Mouse (Mus musculus): ENCODE data around the gene Crtc3.
A peak's percentile ranks its signal among the peaks of the same experiment; 100 is the strongest.

Crtc3 gene

DNA sequence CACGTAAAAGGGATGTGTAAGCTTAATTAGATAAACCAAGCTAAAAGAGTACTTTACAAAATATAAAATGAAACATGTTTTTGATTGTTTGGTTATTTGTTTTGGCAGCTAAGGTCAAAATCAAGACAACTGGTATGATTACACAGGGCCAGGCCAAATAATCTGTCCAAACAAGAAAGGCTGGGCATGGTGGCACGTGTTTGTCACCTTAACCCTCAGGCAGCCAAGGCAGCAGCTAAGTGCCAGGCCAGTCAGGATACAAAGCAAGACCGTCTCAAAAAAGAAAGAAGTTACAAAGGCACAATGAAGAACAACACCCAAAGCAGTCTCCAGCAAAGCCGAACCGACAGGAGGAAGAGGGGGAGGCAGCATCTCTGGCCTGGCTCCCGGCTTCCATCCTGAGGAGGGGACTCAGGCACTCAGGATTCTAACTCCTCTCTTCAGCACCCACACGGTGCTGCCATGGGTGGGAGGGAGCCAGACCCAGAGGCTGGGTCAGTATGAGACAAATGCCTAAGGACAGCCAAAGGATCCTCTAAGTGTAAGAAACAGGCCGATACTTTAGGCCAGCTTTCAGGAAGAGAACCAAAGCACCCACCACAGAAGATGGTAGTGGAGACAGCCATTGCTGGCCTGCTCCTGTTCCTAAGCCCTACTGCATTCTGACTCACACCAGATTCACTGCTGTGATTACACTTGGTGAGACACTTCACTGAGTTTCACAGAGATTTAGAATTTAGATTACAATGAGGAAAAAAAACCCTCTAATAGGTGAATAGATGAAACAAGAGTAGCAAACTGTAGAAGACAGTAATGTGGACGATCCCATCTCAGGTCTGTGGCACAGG lies 51.5 kb downstream of the Crtc3 start:
- no peak for DNase-seq

DNA sequence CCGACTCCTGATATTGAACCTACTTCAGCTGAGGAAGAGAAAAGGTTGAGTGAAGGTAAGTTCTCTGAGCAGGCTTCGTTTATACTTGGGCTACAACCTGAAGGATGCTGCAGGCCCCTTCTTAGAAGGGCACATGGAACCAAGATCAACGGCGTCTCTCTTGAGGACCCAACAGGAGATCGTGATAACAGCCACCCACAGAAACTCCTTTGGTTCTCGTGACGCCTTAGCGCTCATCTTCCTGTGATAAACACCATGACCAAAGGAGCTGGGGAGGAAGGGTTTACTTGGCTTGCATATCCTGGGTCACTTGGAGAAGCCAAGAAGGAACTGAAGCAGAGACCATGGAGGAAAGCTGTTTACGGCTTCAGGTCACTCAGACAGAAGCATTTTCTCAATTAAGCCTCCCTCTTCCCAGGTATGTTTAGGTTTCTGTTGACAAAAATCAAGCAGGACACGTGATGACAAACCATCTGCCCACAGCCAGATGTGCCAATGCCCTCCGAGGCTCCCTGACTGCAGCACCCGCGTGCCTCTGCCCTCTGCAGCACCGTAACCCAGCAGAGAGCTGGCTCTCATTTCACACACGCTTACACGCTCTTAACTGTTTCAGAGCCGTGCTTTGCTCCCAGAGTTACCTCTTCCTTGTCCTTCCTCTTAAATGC lies 52.3 kb downstream of the Crtc3 start:
- no peak for DNase-seq

DNA sequence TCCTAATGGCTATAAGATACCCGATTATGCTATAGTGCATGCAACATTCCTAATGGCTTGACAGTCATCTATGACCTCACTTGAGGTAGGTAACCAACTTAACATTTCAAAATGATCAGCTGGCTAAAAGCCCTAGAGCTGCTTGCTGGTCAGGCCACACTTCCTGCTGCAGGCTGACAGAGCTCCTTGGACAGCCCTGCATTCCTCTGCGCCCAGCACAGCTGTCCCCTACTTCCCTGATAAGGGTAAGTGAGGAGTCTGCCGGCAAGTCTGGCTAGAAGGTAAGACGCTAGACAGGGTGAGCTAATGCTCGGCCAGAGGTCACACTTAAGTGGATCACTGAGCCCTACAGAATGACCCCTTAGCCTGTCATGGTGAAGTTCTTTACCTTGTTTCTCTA lies 52.8 kb downstream of the Crtc3 start:
- DNase-seq = no peak

DNA sequence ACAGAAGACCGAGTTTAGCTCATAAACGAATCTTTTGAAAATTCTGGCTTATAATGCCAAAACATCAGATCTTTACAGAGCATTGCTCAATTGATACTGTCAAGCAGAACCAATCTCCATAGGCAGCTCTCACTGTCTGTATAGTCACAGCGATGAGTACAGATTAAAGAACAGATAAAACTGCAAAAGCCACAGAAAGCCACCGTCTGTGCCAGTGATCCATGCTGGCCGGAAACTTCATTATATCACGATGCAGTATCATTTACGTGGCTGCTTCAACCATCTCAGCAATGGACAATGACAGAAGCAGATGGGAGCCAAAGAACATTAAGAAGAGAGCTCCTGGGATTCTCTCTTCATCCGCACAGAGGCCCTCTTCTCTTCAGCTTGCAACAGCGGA lies 53.9 kb downstream of the Crtc3 start:
- DNase-seq = no peak

DNA sequence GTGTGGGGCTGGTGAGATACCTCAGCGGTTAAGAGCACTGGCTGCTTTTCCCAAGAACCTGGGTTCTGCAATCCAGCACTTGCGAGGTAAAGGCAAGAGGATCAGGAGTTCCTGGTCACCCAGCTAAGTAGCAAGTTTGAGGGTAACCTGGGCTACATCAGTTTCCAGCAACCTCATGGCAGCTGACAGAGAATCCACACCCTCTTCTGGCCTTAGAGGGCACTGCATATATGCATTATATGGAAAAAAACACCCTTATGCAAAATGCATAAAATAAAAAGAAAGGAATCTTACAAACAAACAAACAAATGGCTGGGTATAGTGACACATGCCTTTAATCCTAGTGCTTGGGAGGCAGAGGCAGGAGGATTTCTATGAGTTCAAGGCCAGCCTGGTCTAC lies 55.0 kb downstream of the Crtc3 start:
- DNase-seq = no peak

DNA sequence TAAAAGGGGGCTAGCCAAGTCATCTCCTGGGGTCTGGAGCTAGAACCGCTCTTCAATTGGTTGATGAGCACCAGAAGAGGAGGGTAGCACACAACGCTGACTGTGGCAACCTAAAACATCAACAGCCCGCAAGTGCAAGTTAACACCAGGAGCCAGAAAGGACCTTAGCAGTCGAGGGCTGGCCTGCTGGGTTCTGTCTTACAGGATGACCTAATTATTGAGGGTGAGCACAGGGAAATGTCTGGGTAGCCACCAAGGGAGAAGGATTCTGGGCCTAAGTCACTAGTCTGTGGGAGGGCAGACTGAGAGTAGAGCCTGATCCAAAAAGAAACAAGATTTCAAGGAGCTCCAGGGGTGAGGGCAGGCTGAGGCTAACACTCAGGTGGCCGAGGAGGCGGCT lies 56.7 kb downstream of the Crtc3 start:
- no peak for DNase-seq

DNA sequence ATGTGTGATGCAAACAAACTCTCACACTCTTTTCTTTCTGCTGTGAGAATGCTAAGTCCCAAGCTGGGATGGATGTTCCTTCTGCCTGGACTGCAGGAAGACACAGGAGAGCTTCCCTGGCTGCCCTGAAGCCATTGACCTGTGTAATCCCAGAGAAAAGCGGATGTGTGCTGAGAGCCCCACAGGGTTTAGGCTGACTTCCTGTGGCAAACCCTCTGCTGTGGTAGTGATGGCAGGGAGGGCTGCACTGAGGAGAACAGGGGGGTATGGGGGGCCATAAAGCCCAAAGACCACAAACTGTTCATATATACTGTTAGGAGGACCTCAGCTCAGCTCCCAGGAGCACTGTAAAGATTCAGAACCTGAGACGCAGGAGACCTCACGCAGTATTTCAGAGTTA lies 57.3 kb downstream of the Crtc3 start:
- no peak for DNase-seq

DNA sequence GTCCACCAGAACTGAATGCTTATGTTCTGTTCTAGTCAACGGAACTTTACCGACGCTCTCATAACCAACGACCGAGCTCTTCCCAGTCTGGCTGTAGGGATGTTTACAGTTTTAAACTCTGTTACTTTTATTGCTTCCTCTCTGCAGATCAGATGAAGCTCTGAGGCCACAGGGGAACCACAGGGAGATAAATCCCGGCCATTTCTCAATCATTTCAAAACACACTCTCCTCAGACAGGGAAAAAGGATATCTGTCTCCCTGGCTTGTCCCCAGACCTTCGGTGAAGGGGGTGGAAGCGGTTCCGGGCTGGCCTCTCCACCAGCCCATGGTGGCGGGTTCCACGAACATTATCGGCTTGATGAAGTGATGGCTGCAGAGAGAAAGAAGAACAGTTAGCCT lies 59.3 kb downstream of the Crtc3 start:
- DNase-seq = no peak

DNA sequence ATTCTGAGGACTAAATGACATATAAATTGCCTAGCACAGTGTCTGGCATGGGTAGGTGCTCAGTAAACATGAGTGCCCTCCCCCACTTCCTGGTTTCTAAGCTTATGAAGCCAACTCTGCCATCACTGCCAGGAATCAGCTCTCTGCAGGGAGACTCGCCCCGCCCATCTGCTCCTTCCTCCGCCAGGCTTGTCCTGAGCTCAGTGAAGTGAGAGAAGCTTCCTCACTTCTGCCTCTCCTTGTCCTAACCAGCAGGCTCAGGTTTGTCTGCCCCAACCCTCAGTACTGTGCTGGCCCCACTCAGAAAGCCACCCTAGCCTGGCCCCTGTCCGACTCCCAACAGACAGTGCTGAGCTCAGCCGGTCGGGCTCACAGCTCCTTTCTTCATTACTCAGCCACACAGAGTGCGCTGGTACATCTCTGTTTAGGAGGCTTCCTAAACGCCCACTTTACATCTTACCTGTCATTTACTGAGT lies 59.9 kb downstream of the Crtc3 start:
- DNase-seq = peak; percentile 70 to 76

DNA sequence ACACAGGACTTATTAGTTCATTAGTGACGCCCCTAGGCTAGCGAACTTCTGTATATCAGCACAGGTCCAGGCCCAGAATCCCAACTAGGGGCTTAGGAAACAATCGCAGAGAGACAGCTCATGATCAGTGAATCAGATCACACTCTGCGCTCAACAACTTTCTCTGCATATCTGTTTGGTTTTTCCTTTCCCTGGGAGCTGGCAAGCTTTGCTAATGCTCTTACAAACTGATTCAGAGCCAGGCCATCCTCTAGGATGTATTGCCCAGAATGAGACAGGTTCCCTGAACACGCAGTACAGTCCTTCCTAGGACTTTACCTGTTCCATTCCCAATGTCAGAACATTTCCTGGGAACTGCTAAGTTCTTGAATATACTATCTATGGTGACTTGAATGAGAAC lies 61.7 kb downstream of the Crtc3 start:
- DNase-seq = no peak

DNA sequence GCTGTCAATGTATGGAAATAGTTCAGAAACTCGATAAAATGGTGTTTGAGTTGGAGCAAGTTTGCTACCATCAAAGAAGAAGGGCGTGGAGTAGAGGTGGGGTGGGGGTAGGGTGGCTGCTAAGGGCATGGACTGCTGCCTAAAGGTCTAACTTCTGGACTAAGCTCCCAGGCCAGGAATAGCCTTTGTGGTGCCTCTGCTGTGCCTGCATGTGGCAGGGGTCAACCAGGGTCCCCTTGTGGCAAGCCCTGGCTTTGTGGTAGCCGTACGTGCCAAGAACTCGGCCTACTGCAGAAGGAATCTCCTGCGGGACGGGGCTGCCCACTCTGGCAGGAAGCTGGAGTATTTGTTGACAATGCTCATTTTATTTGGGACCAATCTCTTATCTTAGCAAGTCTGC lies 62.8 kb downstream of the Crtc3 start:
- no peak for DNase-seq

DNA sequence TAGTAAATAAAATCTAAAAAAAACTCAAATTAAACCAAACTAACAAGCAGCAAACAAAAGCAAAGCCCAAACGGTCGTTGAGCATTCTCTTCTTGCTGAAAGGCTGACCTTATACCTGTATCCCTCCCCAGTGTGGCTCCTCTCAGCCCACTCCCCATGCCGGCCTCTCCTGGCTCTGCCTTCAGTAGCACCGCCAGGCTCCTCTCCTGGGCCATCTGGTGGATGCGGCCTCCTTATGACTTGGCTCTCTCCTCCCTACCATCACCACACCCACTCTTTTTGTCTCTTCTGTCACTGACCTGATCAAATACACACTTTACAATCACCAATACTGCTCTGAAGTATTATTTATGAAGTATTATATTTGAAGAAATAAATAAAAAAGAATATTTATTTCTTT lies 65.4 kb downstream of the Crtc3 start:
- no peak for DNase-seq

DNA sequence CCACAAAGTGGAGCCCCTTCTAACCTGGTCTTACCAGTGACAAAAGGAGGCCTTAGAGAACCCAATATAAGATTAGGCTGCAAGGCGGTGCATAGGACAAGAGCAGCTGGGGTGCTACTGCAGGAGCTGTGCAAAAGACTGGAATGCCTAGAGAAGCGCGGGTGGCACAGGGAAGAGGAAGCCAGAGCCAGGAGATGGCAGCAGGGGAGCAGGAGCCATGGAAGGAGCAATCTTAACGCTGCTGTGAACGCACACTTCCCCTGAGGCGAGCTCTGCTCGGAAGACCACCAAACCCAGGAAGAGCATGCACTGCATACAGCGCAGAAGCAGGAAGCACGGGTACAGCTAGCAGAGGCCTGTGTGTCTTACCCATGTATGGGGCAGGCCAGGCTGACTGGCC lies 72.6 kb downstream of the Crtc3 start:
- DNase-seq = no peak

DNA sequence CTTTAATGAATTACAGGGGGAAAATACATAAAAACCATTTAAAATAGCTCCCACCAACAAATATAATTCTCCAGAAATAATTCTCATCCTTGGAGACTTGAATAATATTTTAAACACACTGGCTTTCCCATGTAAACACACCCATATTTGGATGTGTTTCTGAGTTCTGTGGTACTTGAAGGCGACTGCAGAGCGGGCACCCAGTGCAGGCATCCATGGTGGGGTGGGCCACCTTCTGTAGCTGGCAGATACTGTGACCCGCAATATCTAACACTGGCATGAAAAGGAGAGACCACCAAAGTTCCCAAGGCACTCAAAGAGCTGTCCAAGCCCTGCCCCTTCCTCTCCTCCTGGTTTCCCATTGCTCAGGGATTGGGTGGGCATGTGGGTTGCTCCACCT lies 74.6 kb downstream of the Crtc3 start:
- no peak for DNase-seq

DNA sequence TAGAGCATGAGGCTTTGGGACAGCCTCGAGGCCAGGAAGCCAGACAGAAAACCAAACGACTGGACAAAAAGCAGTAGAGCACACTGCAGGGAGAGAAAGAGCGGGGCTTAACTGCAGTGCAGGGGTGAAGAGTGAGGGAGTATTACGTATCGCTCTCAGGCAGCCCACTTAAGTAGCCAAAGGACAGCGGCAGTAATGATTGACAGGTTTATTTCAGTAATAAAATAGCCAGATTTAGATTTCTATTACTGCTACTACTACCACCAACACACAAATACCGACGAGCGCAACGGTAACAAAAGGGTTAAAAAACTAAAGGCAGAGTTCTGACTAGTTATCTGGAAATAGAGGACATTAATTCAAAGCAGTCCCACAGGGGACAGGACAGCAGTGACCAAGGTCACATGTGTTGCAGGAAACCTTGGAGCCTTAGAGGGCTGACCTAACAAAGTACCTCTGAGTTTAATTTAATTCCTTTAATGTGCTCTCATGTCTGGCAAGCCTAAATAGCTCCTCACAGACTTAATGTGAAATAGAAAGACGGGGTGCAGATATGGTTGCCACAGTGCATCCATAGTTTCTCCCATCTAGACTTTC lies 76.4 kb downstream of the Crtc3 start:
- DNase-seq = no peak

DNA sequence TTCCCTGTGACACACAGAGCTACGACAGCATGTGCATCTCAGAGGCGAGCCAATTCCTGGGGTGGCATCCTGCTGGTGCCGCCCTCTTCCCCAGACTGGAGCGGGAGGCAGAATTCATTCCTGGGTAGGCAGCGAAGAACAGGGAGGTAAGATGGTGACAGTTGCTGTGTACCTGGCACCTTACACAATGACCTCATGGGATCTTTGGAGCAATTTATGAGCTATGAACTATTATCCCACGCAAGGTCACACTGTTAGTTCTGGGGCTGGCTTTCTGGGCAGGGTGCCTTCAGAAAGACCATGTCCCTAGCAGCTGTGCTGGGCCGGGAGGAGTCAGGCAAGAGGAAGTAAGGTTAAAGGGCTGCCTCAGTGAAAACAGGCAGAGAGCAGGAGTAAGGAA lies 77.0 kb downstream of the Crtc3 start:
- DNase-seq = no peak

DNA sequence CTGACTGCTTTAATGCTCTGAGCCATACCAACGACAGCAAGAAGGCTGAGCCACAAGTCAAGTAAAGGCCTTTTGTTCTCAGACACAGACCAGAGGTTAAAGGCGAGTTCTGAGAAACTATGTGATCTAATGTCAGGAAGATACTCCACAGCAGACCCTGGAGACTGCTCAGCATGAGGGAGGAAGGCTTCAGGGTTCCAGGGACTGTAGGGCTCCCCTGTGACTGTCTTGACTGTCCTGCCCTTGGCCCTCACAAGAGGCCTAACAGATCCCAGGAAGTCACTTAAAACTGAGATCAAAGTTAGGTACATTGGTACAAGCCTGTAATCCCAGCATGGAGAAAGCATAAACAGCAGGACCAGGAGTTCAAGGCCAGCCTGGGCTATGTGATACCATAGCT lies 81.2 kb downstream of the Crtc3 start:
- DNase-seq = no peak

DNA sequence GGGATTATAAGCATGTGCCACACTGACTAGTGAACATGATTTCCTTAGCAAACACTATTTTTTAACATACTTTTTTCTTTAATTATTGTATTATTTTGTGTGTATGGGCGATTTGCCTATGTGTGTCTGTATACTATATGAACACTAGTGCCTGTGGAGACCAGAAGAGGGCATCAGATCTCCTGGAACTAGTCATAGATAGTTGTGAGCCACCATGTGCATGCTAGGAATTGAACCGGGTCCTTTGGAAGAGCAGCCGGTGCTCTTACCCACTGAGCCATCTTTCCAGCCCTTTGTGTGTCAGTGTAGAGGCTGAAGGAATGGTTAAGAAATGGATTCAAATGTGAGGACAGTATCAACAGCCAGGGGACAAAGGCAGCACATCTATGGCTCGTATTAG lies 82.2 kb downstream of the Crtc3 start:
- no peak for DNase-seq

DNA sequence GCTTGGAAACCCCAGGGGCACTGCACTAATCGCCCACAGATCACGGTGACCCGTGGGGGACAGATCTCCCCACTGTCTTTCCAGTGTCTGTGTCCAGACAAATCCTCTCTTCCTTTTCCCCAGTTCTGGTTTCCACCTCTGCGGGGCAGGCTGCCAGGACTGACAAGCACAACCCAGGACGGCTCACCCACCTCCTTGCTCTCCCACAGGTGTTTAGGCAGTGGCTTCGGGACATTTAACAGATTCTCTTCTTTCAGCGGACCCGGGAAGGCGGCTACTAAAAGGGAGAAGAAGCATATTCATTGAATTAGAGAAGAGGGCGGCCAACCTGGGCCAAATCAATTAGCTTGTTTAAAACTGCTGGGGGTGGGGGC lies 83.1 kb downstream of the Crtc3 start:
- no peak for DNase-seq

DNA sequence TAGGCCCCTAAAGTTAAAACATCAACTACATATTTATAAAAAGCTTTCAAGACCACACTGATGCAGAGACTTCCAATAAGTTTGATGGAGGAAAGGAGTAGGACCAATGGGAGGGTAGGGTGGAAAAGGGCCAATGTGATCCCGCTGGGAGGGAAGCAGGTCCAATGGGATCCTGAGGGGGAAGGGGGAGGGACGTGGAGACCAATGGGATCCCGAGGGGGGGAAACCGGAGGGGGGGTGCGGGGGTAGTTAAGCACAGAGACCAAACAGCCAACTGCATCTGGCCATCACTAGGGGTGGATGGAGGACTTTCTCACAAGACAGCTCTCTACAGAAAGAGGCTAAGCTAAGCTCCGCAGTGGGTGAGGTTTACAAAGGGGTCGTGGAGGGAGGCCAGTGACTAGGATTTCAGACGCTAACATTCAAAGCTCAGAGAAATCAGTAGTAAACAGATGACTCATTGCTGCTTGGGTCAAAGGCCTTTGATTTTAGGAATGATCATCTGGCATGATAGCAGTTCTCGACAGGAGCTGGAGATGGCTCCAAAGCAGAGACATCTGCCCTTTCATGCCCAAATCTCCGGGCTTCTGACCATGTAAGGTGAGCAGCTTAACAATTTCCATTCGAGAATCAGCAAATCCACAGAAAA lies 83.6 kb downstream of the Crtc3 start:
- DNase-seq = no peak

DNA sequence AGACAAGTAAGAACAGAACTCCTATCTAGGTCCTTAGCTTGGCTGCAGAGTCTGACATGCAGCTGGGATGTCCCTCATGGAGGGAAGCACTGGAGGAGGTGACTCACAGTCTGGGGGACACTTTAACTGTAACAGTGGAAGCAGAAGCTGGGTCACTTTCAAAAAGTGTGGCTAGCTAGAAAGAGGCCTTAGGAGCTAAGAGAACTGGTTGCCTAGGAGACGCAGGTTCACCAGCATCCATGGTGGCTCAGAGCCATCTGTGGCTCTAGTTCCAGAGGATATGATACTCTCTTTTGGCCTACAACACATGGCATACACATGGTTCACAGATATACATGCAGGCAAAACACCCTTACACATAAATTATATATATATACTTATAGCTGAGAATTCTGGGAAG lies 86.1 kb downstream of the Crtc3 start:
- DNase-seq = no peak

DNA sequence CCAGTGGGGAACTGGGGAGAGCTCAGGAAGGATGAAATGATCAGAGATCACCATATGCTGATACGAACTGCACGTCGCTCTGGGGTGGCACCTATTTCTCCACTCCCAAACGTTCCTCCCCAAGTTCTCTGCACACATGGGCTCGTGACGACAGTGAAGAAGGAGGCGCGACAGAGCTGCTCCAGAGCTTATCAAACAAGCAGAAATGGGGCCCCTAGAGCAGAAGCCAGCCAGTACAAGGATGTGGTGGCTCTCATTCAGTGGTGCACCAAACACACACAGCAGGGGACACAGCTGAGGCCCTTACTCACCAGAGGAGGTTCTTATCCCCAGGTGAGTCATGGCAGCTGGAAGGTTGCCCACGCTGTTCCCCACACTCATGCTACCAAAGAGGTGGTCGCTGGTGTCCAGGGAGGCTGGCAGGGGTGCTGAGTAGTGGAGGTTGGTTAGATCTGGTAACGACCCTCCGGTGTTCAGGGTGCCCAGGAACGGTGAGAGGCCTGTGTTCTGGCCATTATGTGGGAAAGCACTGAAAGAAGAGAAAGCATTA lies 90.2 kb downstream of the Crtc3 start:
- no peak for DNase-seq

DNA sequence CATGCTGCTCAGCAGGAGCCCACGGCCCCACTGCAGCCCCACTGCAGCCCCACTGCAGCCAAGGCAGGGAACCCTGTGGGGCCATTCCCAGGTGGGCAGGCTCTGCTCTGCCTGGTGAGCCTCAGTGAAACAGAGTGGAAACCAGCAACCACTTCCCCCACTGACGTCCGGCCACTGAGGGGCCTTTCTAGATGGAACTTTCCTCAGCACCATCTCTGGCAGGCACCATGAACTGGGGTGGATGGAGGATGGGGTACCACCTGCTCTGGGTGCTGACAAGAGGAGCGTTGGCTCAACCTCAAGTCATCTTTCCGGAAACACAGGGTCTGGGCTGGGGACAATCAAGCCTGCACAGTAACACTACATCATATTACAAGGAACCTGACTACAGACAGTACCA lies 90.8 kb downstream of the Crtc3 start:
- no peak for DNase-seq
